Mouse (Mus musculus) liver, embryonic 18 days (tissue): ENCODE data around the gene Prl7d1. TPM values are rescaled to one million over a fixed set of nuclear protein-coding genes. Genes with fewer than 3 reads are reported as not detected.

Experiments used
- polyA plus RNA-seq: library from polyadenylated mRNA; depleted of rRNA; stranded (reverse); fragments of >200 nt; gene quantifications from 2 replicates; pipeline ENCODE4 v1.2.3, GENCODE M21; 2012; rRNA removed

Prl7d1 gene
- not detected in 2 replicates for polyA plus RNA-seq

GRCm38 (mm10) chr13:27716636-27717035 is at the start of gene Prl7d1:
Gene Prl7d1 (minus strand): TSS chr13:27716736.

GRCm38 (mm10) chr13:27667936-27668335 is 48.6 kb downstream of the Prl7d1 start, which contains the start of gene Prl7a2:
Gene Prl7a2 (minus strand): TSS chr13:27668036.

Other genes with a start within 250 kb of the Prl7d1 start
- gene Prl8a8, start 203.5 kb downstream of the Prl7d1 start, polyA plus RNA-seq: not detected in 2 replicates
- not detected in 2 replicates for gene Prl8a9, start 152.1 kb downstream of the Prl7d1 start, polyA plus RNA-seq
- not detected in 2 replicates for gene Prl8a1, start 134.6 kb downstream of the Prl7d1 start, polyA plus RNA-seq
- gene Prl7b1, start 106.2 kb downstream of the Prl7d1 start, polyA plus RNA-seq: not detected in 2 replicates
- not detected in 2 replicates for gene Prl7a1, start 74.2 kb downstream of the Prl7d1 start, polyA plus RNA-seq
- not detected in 2 replicates for gene Prl7a2, start 48.7 kb downstream of the Prl7d1 start, polyA plus RNA-seq
- gene Prl7c1, start 64.1 kb upstream of the Prl7d1 start, polyA plus RNA-seq: not detected in 2 replicates
- not detected in 2 replicates for gene Prl2a1, start 84.9 kb upstream of the Prl7d1 start, polyA plus RNA-seq
- gene Prl2c1, start 132.6 kb upstream of the Prl7d1 start, polyA plus RNA-seq: not detected in 2 replicates